Mouse (Mus musculus): ENCODE data around the gene Cyp26a1. TPM values are rescaled to one million over a fixed set of nuclear protein-coding genes. Genes with fewer than 3 reads are reported as not detected.

The Cyp26a1 gene
- polyA plus RNA-seq (2015; fragmentation: Nextera tagmentation; extraction: Ambion mirVana): 0.21 and 0.25 TPM in 2 replicates

DNA sequence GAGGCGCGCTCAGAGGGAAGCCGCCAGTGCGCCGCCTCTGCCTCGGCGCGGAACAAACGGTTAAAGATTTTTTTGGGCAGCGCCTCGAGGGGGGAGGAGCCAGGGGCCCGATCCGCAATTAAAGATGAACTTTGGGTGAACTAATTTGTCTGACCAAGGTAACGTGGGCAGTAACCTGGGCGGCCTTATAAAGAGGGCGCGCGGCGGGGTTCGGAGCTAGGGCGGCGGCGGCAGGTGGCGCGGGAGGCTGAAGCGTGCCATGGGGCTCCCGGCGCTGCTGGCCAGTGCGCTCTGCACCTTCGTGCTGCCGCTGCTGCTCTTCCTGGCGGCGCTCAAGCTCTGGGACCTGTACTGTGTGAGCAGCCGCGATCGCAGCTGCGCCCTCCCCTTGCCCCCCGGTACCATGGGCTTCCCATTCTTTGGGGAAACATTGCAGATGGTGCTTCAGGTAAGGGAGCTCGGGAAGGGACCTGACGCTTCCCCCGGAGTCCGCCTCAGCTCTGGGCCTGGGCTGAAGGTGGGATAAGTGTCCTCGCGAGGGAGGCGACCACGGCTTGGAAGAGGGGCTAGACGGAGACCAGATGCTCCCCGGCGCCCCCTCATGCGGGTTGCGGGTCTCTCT is at the start of gene Cyp26a1:
TSS of gene Cyp26a1 (plus strand) at position 148 of the 622 bp plus-strand sequence.
- no peaks in the 10 kb centered on the region for H3K9me3 ChIP-seq (ENCODE audit: low read length)
- 2% methylated on average over 46 of the region's 51 CpGs for whole genome bisulfite sequencing (ENCODE audit: insufficient replicate concordance)
- ATAC-seq: no peak
- peaks cover 78% of the 10 kb centered on the region for H3K27me3 ChIP-seq (ENCODE audit: insufficient read depth, low read length)
- TF ChIP-seq CTCF (IDR thresholded peaks at IDR 0.05; ENCODE audit: low read depth): no peak
- no peak for TF ChIP-seq EP300 (IDR thresholded peaks at IDR 0.05; ENCODE audit: low read depth)
- peaks cover 18% of the 10 kb centered on the region for H3K4me1 ChIP-seq (ENCODE audit: insufficient read depth)
- peak; percentile 36 for DNase-seq
- peak within 1 kb of the TSS; percentile 40 for H3K4me3 ChIP-seq (ENCODE audit: low read depth, low read length)
- H3K27ac ChIP-seq (ENCODE audit: low read depth): no peak within 1 kb of the TSS
- H3K36me3 ChIP-seq (replicated peaks; ENCODE audit: insufficient read depth, low read length): no peaks in the 10 kb centered on the region
- H3K9ac ChIP-seq (replicated peaks): no peak within 1 kb of the TSS
- H3K4me2 ChIP-seq (ENCODE audit: low read depth, low read length): peak within 1 kb of the TSS; percentile 66

GRCm38 (mm10) chr19:37647994-37648393 is 49.6 kb upstream of the Cyp26a1 start:
- no peak for ATAC-seq
- no peak for DNase-seq
- no peak overlapping the region for H3K4me3 ChIP-seq (ENCODE audit: low read depth, low read length)
- H3K9ac ChIP-seq (replicated peaks): no peak overlapping the region
- WGBS (ENCODE audit: insufficient replicate concordance): 62% methylated on average over 2 of the region's 2 CpGs
- TF ChIP-seq EP300 (IDR thresholded peaks at IDR 0.05; ENCODE audit: low read depth) (no peak), CTCF (IDR thresholded peaks at IDR 0.05; ENCODE audit: low read depth) (peak; percentile 37)
- H3K27me3 ChIP-seq (ENCODE audit: insufficient read depth, low read length): no peaks in the 10 kb centered on the region
- H3K9me3 ChIP-seq (ENCODE audit: low read length): no peaks in the 10 kb centered on the region
- H3K27ac ChIP-seq (ENCODE audit: low read depth): no peak overlapping the region
- H3K4me1 ChIP-seq (ENCODE audit: insufficient read depth): no peaks in the 10 kb centered on the region
- 0 out of 2 replicates have a peak, but pooled peaks cover 13% of the 10 kb centered on the region for H3K36me3 ChIP-seq (replicated peaks; ENCODE audit: insufficient read depth, low read length)
- no peak overlapping the region for H3K4me2 ChIP-seq (ENCODE audit: low read depth, low read length)

DNA sequence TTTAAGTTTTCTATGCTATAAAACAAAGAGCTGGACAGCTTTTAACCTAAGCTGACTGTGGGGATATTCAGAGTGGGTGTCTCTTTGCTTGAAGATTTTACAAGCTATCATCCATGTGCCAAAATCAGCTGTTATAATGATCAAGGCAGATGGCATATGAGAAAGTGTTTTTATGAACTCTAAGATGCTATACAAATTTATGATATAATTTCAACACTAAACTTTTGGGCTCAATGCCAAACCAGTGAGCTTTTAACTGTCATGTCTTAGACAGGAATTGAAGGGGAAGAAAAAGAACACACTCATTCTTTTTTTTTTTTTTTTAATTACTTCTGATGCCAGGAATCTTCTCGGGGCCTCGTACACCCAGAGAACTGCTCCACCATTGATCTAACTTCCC is 47.1 kb upstream of the Cyp26a1 start:
- no peak overlapping the region for H3K27ac ChIP-seq (ENCODE audit: low read depth)
- peaks cover 21% of the 10 kb centered on the region; the same call in 1 of the 2 replicates for H3K36me3 ChIP-seq (replicated peaks; ENCODE audit: insufficient read depth, low read length)
- H3K4me1 ChIP-seq (ENCODE audit: insufficient read depth): no peaks in the 10 kb centered on the region
- 73% methylated on average over 2 of the region's 2 CpGs for WGBS (ENCODE audit: insufficient replicate concordance)
- H3K4me3 ChIP-seq (ENCODE audit: low read depth, low read length): no peak overlapping the region
- ATAC-seq: no peak
- no peak for DNase-seq
- no peak overlapping the region for H3K4me2 ChIP-seq (ENCODE audit: low read depth, low read length)
- H3K9me3 ChIP-seq (ENCODE audit: low read length): no peaks in the 10 kb centered on the region
- H3K9ac ChIP-seq (replicated peaks): no peak overlapping the region
- TF ChIP-seq EP300 (IDR thresholded peaks at IDR 0.05; ENCODE audit: low read depth): no peak
- no peak for TF ChIP-seq CTCF (IDR thresholded peaks at IDR 0.05; ENCODE audit: low read depth)
- no peaks in the 10 kb centered on the region for H3K27me3 ChIP-seq (ENCODE audit: insufficient read depth, low read length)

- ATAC-seq: no peak
- no peak for DNase-seq
- Histone ChIP-seq H3K4me1 (ENCODE audit: insufficient read depth) (0 out of 2 replicates have a peak, but pooled peaks cover 4% of the 10 kb centered on the region), H3K4me2 (ENCODE audit: low read depth, low read length) (no peak overlapping the region), H3K36me3 (replicated peaks; ENCODE audit: insufficient read depth, low read length) (peaks cover 17% of the 10 kb centered on the region; the same call in 1 of the 2 replicates), H3K4me3 (ENCODE audit: low read depth, low read length) (no peak overlapping the region), H3K27ac (ENCODE audit: low read depth) (no peak overlapping the region), H3K9ac (replicated peaks) (no peak overlapping the region), H3K9me3 (ENCODE audit: low read length) (no peaks in the 10 kb centered on the region), H3K27me3 (ENCODE audit: insufficient read depth, low read length) (no peaks in the 10 kb centered on the region)
- TF ChIP-seq EP300 (IDR thresholded peaks at IDR 0.05; ENCODE audit: low read depth) (no peak), CTCF (IDR thresholded peaks at IDR 0.05; ENCODE audit: low read depth) (no peak)
- WGBS (ENCODE audit: insufficient replicate concordance): 53% methylated on average over 5 of the region's 5 CpGs
Measured at GRCm38 (mm10) chr19:37654012-37654411, 43.6 kb upstream of the Cyp26a1 start.

DNA sequence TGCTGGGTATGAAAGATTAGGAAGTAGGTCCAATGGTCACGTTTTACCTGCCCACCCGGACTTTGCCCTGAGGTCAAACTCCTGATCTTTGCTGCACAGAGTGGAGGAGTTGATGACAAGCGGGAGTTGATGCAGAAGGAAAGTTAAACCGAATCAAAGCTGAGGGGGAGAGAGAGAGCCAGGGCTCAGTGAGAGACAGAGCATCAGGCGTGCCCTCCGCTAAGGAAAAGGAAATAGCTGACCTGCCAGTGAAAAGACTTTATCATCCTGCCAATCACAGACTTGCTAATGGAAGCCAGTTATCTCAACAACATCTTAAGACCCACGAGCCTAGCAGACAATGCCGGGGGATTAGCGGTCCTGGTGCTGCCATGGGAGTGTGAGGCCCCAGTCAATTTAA is 41.2 kb upstream of the Cyp26a1 start:
- H3K9me3 ChIP-seq (ENCODE audit: low read length): no peaks in the 10 kb centered on the region
- WGBS (ENCODE audit: insufficient replicate concordance): 56% methylated on average over 9 of the region's 9 CpGs
- no peaks in the 10 kb centered on the region for H3K27me3 ChIP-seq (ENCODE audit: insufficient read depth, low read length)
- TF ChIP-seq CTCF (IDR thresholded peaks at IDR 0.05; ENCODE audit: low read depth) (no peak), EP300 (IDR thresholded peaks at IDR 0.05; ENCODE audit: low read depth) (no peak)
- DNase-seq: no peak
- H3K36me3 ChIP-seq (replicated peaks; ENCODE audit: insufficient read depth, low read length): peaks cover 12% of the 10 kb centered on the region; the same call in 1 of the 2 replicates
- ATAC-seq: no peak
- 0 out of 2 replicates have a peak, but pooled peaks cover 4% of the 10 kb centered on the region for H3K4me1 ChIP-seq (ENCODE audit: insufficient read depth)
- no peak overlapping the region for H3K4me3 ChIP-seq (ENCODE audit: low read depth, low read length)
- no peak overlapping the region for H3K4me2 ChIP-seq (ENCODE audit: low read depth, low read length)
- no peak overlapping the region for H3K9ac ChIP-seq (replicated peaks)
- H3K27ac ChIP-seq (ENCODE audit: low read depth): no peak overlapping the region

DNA sequence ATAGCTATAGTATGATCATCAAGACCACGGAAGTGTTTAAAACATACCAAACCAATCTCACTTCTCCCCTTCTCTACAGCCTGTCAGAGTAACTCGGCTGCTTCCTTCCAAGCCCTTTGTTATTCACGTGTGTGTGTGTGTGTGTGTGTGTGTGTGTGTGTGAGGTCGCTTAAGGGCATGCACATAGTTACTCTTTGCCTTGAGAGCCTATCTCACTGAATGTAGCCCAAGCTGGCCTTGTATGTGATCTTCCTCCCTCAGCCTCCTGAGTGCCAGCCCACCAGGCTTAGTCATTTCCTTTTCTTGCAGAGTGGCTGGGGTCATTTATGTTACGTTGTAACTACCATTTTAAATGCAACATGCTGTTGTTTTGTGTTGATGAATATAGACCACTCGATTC is 32.3 kb upstream of the Cyp26a1 start:
- no peak for TF ChIP-seq EP300 (IDR thresholded peaks at IDR 0.05; ENCODE audit: low read depth)
- TF ChIP-seq CTCF (IDR thresholded peaks at IDR 0.05; ENCODE audit: low read depth): no peak
- 72% methylated on average over 6 of the region's 6 CpGs for WGBS (ENCODE audit: insufficient replicate concordance)

More for the DNA sequence above, 32.3 kb upstream of the Cyp26a1 start:
- ATAC-seq (no peak), DNase-seq (no peak)
- Histone ChIP-seq H3K4me1 (ENCODE audit: insufficient read depth) (peaks cover 5% of the 10 kb centered on the region; the same call in 1 of the 2 replicates), H3K4me2 (ENCODE audit: low read depth, low read length) (no peak overlapping the region), H3K4me3 (ENCODE audit: low read depth, low read length) (no peak overlapping the region), H3K9ac (replicated peaks) (no peak overlapping the region), H3K9me3 (ENCODE audit: low read length) (no peaks in the 10 kb centered on the region), H3K36me3 (replicated peaks; ENCODE audit: insufficient read depth, low read length) (peaks cover 6% of the 10 kb centered on the region; the same call in 1 of the 2 replicates), H3K27ac (ENCODE audit: low read depth) (no peak overlapping the region), H3K27me3 (ENCODE audit: insufficient read depth, low read length) (no peaks in the 10 kb centered on the region)
